Mouse (Mus musculus) adrenal gland, postnatal 25 days (tissue): Measurements from ENCODE around the gene Spindoc. TPM values are rescaled to one million over a fixed set of nuclear protein-coding genes. Genes with fewer than 3 reads are reported as not detected.

Experiments
- DNase-seq: peaks from one replicate; pipeline ENCODE4 v3.0.0; 2021; ENCODE audit warnings: mixed read lengths
- long read RNA-seq: library from polyadenylated mRNA; stranded (forward); transcript quantifications from one replicate; pipeline ENCODE4 v2.0.0, GENCODE M21; 2021
- total RNA-seq: library from RNA; stranded (reverse); gene quantifications from 2 replicates; pipeline ENCODE4 v1.2.3, GENCODE M21; 2021

Spindoc gene
- 20.9 and 21.1 TPM in 2 replicates for total RNA-seq
- long read RNA-seq, transcript Spindoc-201 (6 exons, 3,152 nt): major isoform, 6 of 16 reads
- long read RNA-seq, partial matches to known transcripts: 1 of 16 reads
- long read RNA-seq, other reads (novel, unspliced or antisense): 6 of 16 reads

DNA sequence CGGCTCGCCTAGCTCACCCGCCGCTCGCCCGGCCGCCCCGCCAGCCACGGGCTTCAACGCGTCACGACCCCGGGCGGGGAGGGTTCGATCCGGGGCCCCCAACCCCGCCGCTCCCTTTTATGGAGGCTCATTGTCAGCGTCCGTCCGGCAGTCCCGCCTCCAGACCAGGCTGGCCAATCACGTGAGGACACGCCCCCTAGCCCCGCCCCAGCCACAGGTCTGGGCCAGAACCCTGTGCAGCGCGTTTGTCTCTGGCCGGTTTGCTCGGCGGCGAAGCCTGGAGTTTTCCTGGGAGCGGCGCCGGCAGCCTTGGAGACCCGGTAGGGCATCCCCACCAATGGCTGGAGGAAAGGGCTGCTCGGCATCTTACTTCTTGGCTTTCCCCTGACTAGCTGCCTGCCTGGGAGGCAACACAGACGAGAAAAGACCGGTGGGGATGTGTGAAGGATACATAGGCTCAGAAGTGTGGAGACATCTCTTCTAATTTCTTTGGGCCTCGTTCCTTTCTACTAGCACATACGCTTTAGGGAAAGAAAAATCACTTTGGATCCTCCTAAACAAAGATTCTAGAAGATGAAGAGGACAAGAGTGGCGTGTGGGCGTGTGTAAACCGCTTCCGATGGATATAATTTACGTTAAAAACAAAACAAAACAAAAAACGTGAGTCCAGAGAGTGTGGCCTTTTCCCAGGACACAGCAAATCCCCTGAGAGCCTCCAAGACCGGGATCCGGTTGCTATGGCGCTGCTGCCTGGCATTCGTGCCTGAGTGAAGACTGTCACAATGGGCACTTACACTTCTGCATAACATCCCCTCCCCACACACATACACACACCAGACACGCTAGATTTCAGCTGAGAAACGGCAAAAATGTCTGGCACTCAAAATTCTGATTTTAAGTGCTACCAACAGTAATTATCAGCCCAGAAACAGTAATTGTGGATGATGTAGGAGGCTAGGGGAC is at the start of gene Spindoc:
Gene Spindoc, minus strand, starts transcription at position 92 of the 963 bp plus-strand sequence.
- DNase-seq: peak; percentile 99

GRCm38 (mm10) chr19:7425398-7425775 is 42.6 kb upstream of the Spindoc start:
- no peak for DNase-seq

DNA sequence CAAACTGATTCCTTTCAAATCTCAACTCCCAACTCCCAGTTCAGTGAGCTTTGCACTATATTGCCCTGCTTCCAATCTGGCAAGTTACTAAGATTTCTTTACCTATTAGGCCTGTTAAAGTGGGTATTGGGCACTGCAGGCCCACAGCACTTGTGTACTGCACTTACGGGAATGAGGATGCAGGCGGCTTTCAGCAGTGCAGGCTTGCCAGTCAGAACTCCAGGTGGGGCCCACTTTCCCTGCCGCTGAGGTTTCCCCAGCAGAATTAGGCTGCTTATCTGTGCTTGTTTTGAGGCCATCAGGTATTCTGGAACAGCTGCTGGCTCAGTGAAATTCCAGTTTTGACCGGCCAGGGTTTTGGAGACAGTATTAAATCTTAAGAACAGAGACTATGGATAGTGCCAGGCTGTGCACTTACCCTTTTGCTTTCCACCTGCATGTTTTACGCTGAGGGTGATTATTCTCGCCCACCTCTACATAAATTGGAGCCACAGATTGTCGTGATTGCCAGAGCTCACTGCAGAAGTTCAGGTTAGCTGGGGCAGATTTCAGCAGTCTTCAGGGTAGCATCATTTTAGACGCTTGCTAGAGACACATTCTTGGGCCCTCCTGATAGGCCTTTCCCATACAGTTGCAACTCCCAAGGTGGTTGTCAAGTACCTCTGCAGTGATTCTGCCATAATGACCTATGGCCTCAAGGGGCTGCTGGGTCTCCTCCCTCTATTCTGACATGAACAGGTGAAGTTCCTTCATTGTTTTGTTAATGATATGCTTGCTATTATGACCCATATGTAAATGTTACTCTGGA is 42.0 kb upstream of the Spindoc start:
- no peak for DNase-seq

DNA sequence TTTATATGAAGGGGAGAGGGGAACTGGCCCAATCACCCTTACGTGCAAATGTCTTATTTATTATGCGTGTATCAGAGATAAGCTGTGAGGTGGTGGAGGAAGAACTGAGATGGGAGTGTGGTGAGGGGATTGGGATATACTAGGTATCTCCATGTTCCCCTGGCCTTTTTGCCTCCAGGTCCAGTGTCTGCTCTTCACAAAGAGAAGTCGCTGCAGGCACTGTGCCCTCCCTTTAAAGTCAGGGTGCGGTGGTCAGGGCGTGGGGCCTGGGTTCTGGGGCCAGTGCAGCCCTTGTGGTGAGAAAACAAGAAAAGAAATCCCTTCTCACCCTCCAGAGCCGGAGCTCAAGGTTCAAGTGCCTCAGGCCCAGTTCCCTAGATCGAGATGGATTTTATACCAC is 41.3 kb upstream of the Spindoc start:
- DNase-seq: no peak

- peak; percentile 10 for DNase-seq
Measured at GRCm38 (mm10) chr19:7423656-7424030, 40.8 kb upstream of the Spindoc start.

- DNase-seq: peak; percentile 85
Measured at GRCm38 (mm10) chr19:7423028-7423655, 40.3 kb upstream of the Spindoc start.

- DNase-seq: no peak
Measured at GRCm38 (mm10) chr19:7422656-7423027, 39.8 kb upstream of the Spindoc start.

DNA sequence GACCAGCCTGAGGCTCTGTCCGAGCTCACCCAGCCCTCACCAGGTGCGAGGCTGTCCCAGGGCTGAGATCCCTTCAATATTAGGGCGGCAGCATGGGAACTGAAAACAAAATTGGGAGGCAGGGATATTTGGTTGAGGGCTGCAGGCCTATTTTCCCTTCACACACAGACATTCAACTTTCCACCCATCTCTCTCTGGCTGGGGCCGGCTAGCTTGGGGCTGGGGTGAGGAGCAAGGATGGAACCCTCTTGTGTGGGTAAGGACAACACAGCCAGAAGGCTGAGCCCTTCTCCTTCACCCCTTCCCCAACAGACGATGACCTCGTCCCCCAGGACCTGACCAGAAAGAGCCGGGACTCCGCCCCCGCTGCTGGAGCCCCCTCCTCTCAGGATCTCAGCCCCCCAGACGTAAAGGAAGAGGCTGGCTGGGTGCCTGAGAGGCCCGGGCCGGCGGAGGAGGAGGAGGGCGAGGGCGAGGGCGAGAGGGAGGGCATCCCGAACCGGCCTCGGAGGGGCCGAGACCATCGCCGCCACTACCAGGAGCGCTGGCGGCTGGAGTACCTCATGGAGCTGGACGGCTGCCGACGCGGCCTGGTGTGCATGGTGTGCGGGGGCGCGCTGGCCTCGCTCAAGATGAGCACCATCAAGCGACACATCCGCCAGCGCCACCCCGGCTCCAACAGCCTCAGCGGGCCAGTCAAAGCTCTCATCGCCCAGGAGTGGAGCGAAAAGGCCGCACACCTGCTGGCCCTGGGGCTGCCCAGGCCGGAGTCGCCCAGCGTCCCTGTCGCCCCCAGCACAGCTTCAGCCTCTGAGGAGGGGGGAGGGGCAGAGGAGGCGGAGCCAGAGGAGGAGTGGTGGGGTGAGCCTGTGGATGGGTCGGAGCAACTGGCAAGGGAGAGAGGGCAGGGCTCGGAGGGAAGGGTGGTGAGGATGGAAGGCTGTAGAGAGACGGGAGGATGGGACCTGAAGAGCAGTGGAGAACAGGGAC is 39.1 kb upstream of the Spindoc start:
- DNase-seq: peak; percentile 72

DNA sequence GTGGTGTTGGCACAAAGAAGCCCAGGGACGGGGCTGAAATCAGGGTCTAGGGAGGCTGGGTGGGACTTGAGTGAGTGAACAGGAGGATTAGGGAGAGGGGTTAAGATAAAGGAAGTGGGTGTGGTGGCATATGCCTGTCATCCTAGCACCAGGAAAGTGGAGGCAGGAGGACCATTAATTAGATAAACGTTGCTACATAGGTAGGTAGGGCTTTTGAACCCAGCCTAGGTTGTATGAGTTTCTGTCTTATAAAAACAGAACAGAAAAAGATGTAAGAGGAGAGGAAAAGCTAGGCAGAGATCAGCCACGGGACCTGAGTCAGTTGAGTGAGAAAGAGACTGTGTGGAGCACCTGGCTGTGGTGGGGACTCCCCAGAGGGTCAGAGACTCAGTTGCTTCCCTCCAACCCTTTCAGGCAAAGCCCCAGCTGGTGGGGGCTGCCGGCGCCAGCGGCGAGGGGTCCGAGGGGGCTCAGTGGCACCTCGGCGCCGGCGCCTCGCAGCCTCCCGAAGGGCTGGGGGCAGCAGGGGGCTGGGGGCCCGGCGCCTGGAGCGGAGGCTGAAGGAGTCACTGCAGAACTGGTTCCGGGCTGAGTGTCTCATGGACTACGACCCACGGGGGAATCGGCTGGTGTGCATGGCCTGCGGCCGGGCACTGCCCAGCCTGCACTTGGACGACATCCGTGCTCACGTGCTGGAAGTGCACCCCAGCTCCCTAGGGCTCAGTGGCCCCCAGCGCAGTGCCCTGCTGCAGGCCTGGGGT is 38.2 kb upstream of the Spindoc start:
- peak; percentile 33 for DNase-seq

- DNase-seq: no peak
Measured at GRCm38 (mm10) chr19:7420108-7420507, 37.3 kb upstream of the Spindoc start.

DNA sequence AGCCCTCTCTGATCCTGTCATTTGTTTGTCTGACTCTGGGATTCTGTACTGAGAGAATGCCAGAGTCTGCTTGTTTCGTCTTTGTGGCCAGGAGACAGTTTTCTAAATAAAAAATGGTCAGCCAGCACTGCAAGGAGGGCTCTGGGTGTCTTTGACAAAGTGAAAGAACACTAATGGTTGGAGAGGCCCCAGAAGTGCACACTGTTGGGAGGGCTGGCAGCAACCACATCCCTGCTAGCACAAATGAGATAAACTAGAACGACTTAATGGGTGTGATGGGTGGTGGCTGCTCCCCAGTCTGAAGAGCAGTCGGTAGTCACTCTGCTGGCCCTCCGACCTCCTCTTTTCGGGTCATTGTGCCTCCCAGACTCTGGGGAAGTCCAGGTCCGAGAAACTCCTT is 36.3 kb upstream of the Spindoc start:
- DNase-seq: no peak

DNA sequence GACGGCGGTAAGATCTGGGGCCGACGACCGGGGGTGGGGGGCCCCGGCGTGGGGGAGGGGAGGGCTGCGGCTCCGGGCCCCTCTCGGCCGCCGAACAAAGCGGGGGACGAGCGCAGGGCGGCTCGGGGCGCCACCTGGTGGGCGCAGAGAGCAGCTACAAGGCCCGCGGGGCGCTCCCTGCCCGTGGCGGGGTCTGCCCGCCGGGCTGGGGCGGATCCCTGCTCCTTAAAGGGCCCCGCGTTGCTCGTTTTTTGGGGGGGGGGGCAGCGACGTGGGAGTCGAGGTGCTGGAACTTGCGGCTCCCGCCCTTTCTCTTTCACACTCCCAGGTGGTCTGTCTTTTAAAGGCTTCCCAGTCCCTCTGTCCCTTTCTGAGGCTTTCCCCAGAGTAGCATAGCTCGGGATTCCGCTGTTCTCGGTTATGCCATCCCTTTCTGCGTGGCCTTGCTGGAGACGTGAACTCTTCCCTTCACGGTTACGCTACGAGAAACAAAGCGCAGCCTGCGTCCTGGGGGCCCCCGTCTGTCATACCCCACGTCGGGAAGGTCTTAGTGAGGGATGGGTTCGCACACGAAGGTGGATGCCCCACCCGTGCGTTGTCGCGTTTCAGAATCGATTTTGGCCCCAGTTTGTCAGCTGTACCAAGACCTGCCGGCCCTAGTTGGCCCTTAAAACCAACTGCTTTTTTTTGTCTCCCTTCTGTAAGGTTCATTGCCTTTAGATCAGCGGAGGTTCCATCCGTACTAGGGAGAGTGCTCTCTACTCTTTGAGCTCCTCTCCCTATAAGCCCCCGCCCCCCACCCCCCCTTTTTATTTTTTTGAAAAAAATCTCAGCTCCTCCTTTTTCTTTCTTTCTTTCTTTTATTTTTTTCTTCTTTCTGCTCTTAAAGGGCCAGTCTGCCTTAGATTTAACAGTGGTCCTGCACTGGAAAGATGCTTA is 35.4 kb upstream of the Spindoc start:
- peak; percentile 86 for DNase-seq

DNA sequence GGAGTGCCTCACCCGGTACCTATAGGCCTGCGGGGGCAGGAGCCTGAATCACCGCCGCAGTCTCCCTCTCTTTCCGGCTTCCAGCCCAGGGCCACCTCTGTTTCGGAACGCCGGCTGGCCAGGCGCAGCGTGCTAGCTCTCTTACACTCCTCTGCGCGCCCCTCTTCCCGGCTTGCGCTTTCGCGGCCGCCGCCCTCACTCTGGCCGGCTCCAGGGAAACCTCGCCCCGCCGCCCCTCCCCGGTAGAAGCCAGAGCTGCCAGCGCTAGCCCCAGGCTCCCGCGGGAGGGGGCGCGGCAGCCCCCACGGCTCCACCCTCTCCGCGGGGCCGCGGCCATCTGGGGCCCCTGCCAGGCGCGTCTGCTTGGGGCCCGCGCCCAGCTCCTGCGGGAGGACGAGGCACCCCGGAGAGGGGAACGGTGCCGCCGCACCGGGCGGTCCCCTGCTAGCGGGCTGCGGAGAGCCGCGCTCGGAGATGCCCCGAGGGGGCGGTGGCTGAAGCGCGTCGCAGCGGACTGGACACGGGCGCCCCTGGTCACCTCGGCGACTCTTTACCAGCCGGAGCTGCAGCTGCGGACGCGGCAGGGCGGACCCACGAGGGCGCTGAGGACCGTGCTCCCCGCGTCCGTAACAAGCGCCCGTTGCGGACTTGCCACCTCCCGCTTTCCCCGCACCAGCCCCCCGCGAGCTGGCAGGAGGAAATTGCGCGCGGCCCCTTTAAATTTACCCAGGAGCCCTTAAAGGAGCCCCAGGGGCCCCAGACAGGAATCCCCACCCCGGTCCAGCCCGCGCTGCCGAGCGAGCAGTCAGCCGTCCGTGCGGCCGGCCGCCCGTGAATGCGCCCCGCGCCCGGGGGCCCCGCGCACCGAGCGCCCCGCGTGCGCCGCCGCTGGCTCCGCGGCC is 34.3 kb upstream of the Spindoc start, which contains the start of gene 2700081O15Rik:
Gene 2700081O15Rik, plus strand, starts transcription at position 792 of the 902 bp plus-strand sequence.
- DNase-seq: peak; percentile 84

- DNase-seq: no peak
Measured at GRCm38 (mm10) chr19:7415916-7416833, 33.4 kb upstream of the Spindoc start.

GRCm38 (mm10) chr19:7412361-7412760 is 29.6 kb upstream of the Spindoc start:
- DNase-seq: no peak

- no peak for DNase-seq
Measured at GRCm38 (mm10) chr19:7404623-7405229, 21.9 kb upstream of the Spindoc start.
